Mouse (Mus musculus): Measurements from ENCODE around the gene BC048403. TPM values are rescaled to one million over a fixed set of nuclear protein-coding genes. Genes with fewer than 3 reads are reported as not detected.

The BC048403 gene
- 2.5 and 2.7 TPM in 2 replicates for polyA plus RNA-seq (2014; fragmentation: Nextera tagmentation; extraction: Ambion mirVana)

GRCm38 (mm10) chr10:121739548-121740505 is at the start of gene BC048403:
Gene BC048403 (plus strand): TSS chr10:121739937.
- no peaks in the 10 kb centered on the region for H3K36me3 ChIP-seq (ENCODE audit: control insufficient read depth, insufficient read depth, low read length)
- peak within 1 kb of the TSS; percentile 84 for H3K9ac ChIP-seq (ENCODE audit: low read length)
- 1% methylated on average over 57 of the region's 68 CpGs for WGBS
- peak within 1 kb of the TSS; percentile 60 to 83 for H3K4me3 ChIP-seq (ENCODE audit: control insufficient read depth in 1 of 2, insufficient read depth in 1 of 2, low read depth in 1 of 2, low read length in 2 of 2)
- H3K4me2 ChIP-seq (ENCODE audit: low read length) = peak within 1 kb of the TSS; percentile 98
- no peaks in the 10 kb centered on the region for H3K9me3 ChIP-seq (ENCODE audit: control insufficient read depth, low read length)
- peak; percentile 82 for ATAC-seq (ENCODE audit: insufficient number of reproducible peaks, insufficient read depth, low FRiP score, low read depth)
- H3K4me1 ChIP-seq (ENCODE audit: control insufficient read depth in 2 of 2, insufficient read depth in 2 of 2, low read length in 2 of 2) = peaks cover 0 to 4% of the 10 kb centered on the region in 2 experiments; a peak in 2 of 4 replicates
- H3K27ac ChIP-seq (replicated peaks in 1 of 2; ENCODE audit: control insufficient read depth in 1 of 2, insufficient read depth in 1 of 2, low read depth in 2 of 2, low read length in 2 of 2) = no peak within 1 kb of the TSS; a peak in 2 of 4 replicates
- no peaks in the 10 kb centered on the region for H3K27me3 ChIP-seq (ENCODE audit: control insufficient read depth, insufficient read depth, low read length)

GRCm38 (mm10) chr10:121692944-121693579 is 46.7 kb upstream of the BC048403 start:
- H3K4me1 ChIP-seq (ENCODE audit: control insufficient read depth in 2 of 2, insufficient read depth in 2 of 2, low read length in 2 of 2) = no peaks in the 10 kb centered on the region
- peak overlapping the region; percentile 22 to 31 for H3K4me3 ChIP-seq (ENCODE audit: control insufficient read depth in 1 of 2, insufficient read depth in 1 of 2, low read depth in 1 of 2, low read length in 2 of 2)
- peaks cover 3% of the 10 kb centered on the region; the same call in 1 of the 2 replicates for H3K9me3 ChIP-seq (ENCODE audit: control insufficient read depth, low read length)
- H3K27ac ChIP-seq (replicated peaks in 1 of 2; ENCODE audit: control insufficient read depth in 1 of 2, insufficient read depth in 1 of 2, low read depth in 2 of 2, low read length in 2 of 2) = no peak overlapping the region
- peak overlapping the region; percentile 52 for H3K9ac ChIP-seq (ENCODE audit: low read length)
- no peak for ATAC-seq (ENCODE audit: insufficient number of reproducible peaks, insufficient read depth, low FRiP score, low read depth)
- H3K4me2 ChIP-seq (ENCODE audit: low read length) = peak overlapping the region; percentile 61
- WGBS = 41% methylated on average over 18 of the region's 18 CpGs
- no peaks in the 10 kb centered on the region for H3K36me3 ChIP-seq (ENCODE audit: control insufficient read depth, insufficient read depth, low read length)
- H3K27me3 ChIP-seq (ENCODE audit: control insufficient read depth, insufficient read depth, low read length) = no peaks in the 10 kb centered on the region; the same call in 1 of the 2 replicates

- no peak overlapping the region for H3K4me2 ChIP-seq (ENCODE audit: low read length)
- no peak for ATAC-seq (ENCODE audit: insufficient number of reproducible peaks, insufficient read depth, low FRiP score, low read depth)
- H3K9me3 ChIP-seq (ENCODE audit: control insufficient read depth, low read length) = peaks cover 3% of the 10 kb centered on the region; the same call in 1 of the 2 replicates
- WGBS = 80% methylated on average over 11 of the region's 11 CpGs
- H3K4me1 ChIP-seq (ENCODE audit: control insufficient read depth in 2 of 2, insufficient read depth in 2 of 2, low read length in 2 of 2) = no peaks in the 10 kb centered on the region
- no peak overlapping the region for H3K9ac ChIP-seq (ENCODE audit: low read length)
- H3K27me3 ChIP-seq (ENCODE audit: control insufficient read depth, insufficient read depth, low read length) = no peaks in the 10 kb centered on the region
- no peak overlapping the region for H3K4me3 ChIP-seq (ENCODE audit: control insufficient read depth in 1 of 2, insufficient read depth in 1 of 2, low read depth in 1 of 2, low read length in 2 of 2)
- no peaks in the 10 kb centered on the region for H3K36me3 ChIP-seq (ENCODE audit: control insufficient read depth, insufficient read depth, low read length)
- no peak overlapping the region for H3K27ac ChIP-seq (replicated peaks in 1 of 2; ENCODE audit: control insufficient read depth in 1 of 2, insufficient read depth in 1 of 2, low read depth in 2 of 2, low read length in 2 of 2)
These were observed 45.2 kb upstream of the BC048403 start for GRCm38 (mm10) chr10:121694567-121694966.

- H3K4me3 ChIP-seq (ENCODE audit: control insufficient read depth in 1 of 2, insufficient read depth in 1 of 2, low read depth in 1 of 2, low read length in 2 of 2) = no peak overlapping the region
- ATAC-seq (ENCODE audit: insufficient number of reproducible peaks, insufficient read depth, low FRiP score, low read depth) = no peak
- no peaks in the 10 kb centered on the region; the same call in 1 of the 2 replicates for H3K27me3 ChIP-seq (ENCODE audit: control insufficient read depth, insufficient read depth, low read length)
- no peaks in the 10 kb centered on the region for H3K36me3 ChIP-seq (ENCODE audit: control insufficient read depth, insufficient read depth, low read length)
- H3K9me3 ChIP-seq (ENCODE audit: control insufficient read depth, low read length) = peaks cover 3% of the 10 kb centered on the region; the same call in 1 of the 2 replicates
- no peaks in the 10 kb centered on the region for H3K4me1 ChIP-seq (ENCODE audit: control insufficient read depth in 2 of 2, insufficient read depth in 2 of 2, low read length in 2 of 2)
- H3K4me2 ChIP-seq (ENCODE audit: low read length) = no peak overlapping the region
- H3K9ac ChIP-seq (ENCODE audit: low read length) = no peak overlapping the region
- 54% methylated on average over 11 of the region's 11 CpGs for WGBS
- no peak overlapping the region for H3K27ac ChIP-seq (replicated peaks in 1 of 2; ENCODE audit: control insufficient read depth in 1 of 2, insufficient read depth in 1 of 2, low read depth in 2 of 2, low read length in 2 of 2)
These were observed 38.2 kb upstream of the BC048403 start for GRCm38 (mm10) chr10:121701296-121702248.

- Histone ChIP-seq H3K4me3 (ENCODE audit: control insufficient read depth in 1 of 2, insufficient read depth in 1 of 2, low read depth in 1 of 2, low read length in 2 of 2) (no peak overlapping the region), H3K4me2 (ENCODE audit: low read length) (no peak overlapping the region), H3K27ac (replicated peaks in 1 of 2; ENCODE audit: control insufficient read depth in 1 of 2, insufficient read depth in 1 of 2, low read depth in 2 of 2, low read length in 2 of 2) (no peak overlapping the region), H3K4me1 (ENCODE audit: control insufficient read depth in 2 of 2, insufficient read depth in 2 of 2, low read length in 2 of 2) (no peaks in the 10 kb centered on the region), H3K9me3 (ENCODE audit: control insufficient read depth, low read length) (no peaks in the 10 kb centered on the region), H3K27me3 (ENCODE audit: control insufficient read depth, insufficient read depth, low read length) (no peaks in the 10 kb centered on the region; the same call in 1 of the 2 replicates), H3K9ac (ENCODE audit: low read length) (no peak overlapping the region), H3K36me3 (ENCODE audit: control insufficient read depth, insufficient read depth, low read length) (no peaks in the 10 kb centered on the region)
- no peak for ATAC-seq (ENCODE audit: insufficient number of reproducible peaks, insufficient read depth, low FRiP score, low read depth)
- WGBS = 79% methylated on average over 6 of the region's 6 CpGs
These were observed 36.1 kb upstream of the BC048403 start for GRCm38 (mm10) chr10:121703619-121704018.

GRCm38 (mm10) chr10:121704871-121705270 is 34.9 kb upstream of the BC048403 start:
- H3K27ac ChIP-seq (replicated peaks in 1 of 2; ENCODE audit: control insufficient read depth in 1 of 2, insufficient read depth in 1 of 2, low read depth in 2 of 2, low read length in 2 of 2) = no peak overlapping the region
- ATAC-seq (ENCODE audit: insufficient number of reproducible peaks, insufficient read depth, low FRiP score, low read depth) = no peak
- H3K27me3 ChIP-seq (ENCODE audit: control insufficient read depth, insufficient read depth, low read length) = no peaks in the 10 kb centered on the region; the same call in 1 of the 2 replicates
- H3K9ac ChIP-seq (ENCODE audit: low read length) = no peak overlapping the region
- H3K36me3 ChIP-seq (ENCODE audit: control insufficient read depth, insufficient read depth, low read length) = no peaks in the 10 kb centered on the region
- H3K9me3 ChIP-seq (ENCODE audit: control insufficient read depth, low read length) = no peaks in the 10 kb centered on the region
- no peaks in the 10 kb centered on the region for H3K4me1 ChIP-seq (ENCODE audit: control insufficient read depth in 2 of 2, insufficient read depth in 2 of 2, low read length in 2 of 2)
- no peak overlapping the region for H3K4me3 ChIP-seq (ENCODE audit: control insufficient read depth in 1 of 2, insufficient read depth in 1 of 2, low read depth in 1 of 2, low read length in 2 of 2)
- H3K4me2 ChIP-seq (ENCODE audit: low read length) = no peak overlapping the region
- 78% methylated on average over 6 of the region's 6 CpGs for WGBS
